Mouse (Mus musculus) forebrain, postnatal 0 days (tissue): ENCODE results near the gene Slc25a11. TPM values are rescaled to one million over a fixed set of nuclear protein-coding genes. Genes with fewer than 3 reads are reported as not detected.

ENCODE experiments used
- ATAC-seq: fragments of 200-750 bp; cut with Nextera tagmentation; 2 replicates; pipeline ENCODE4 v1.8.0; 2017; ENCODE audit warnings: mild to moderate bottlenecking, moderate library complexity
- DNase-seq: peaks from one replicate; pipeline ENCODE4 v3.0.0-alpha.2; 2015
- H3K27ac ChIP-seq: fragments of 300-500 bp; sonication (generic); 2 replicates; pipeline ENCODE4 v1.5.1; 2014; ENCODE audit warnings: low read depth, mild to moderate bottlenecking, antibody characterized with exemption, low read length, moderate library complexity, mixed read lengths
- H3K27me3 ChIP-seq: fragments of 300-500 bp; sonication (generic); 2 replicates; pipeline ENCODE4 v1.6.1; 2014; ENCODE audit warnings: mild to moderate bottlenecking, low read length, mixed read lengths; ENCODE audit not compliant: insufficient read depth
- H3K36me3 ChIP-seq: fragments of 300-500 bp; sonication (generic); 2 replicates; pipeline ENCODE4 v1.6.1; 2014; ENCODE audit warnings: mild to moderate bottlenecking, moderate library complexity; ENCODE audit not compliant: insufficient read depth
- H3K4me1 ChIP-seq: fragments of 300-500 bp; sonication (generic); 2 replicates; pipeline ENCODE4 v1.6.1; 2014; ENCODE audit warnings: antibody characterized with exemption; ENCODE audit not compliant: insufficient read depth
- H3K4me2 ChIP-seq: fragments of 300-500 bp; sonication (generic); 2 replicates; pipeline ENCODE4 v1.6.1; 2014; ENCODE audit warnings: low read depth, mild to moderate bottlenecking, moderate library complexity
- H3K4me3 ChIP-seq: fragments of 300-500 bp; sonication (generic); 2 replicates; pipeline ENCODE4 v1.5.1; 2014; ENCODE audit warnings: low read depth, low read length, mixed read lengths
- H3K9ac ChIP-seq: fragments of 300-500 bp; sonication (generic); 2 replicates; pipeline ENCODE4 v1.6.1; 2014; ENCODE audit warnings: mild to moderate bottlenecking
- H3K9me3 ChIP-seq: fragments of 300-500 bp; sonication (generic); 2 replicates; pipeline ENCODE4 v1.6.1; 2016; ENCODE audit warnings: low read length
- CTCF ChIP-seq: sonication (generic); IDR thresholded peaks from 2 replicates; pipeline ENCODE4 v1.5.1; 2016; ENCODE audit warnings: antibody characterized with exemption, control low read depth, low read depth
- WGBS: fragments of 180-500 bp; shearing (Covaris S2); extraction: QIAGEN DNeasy Blood & Tissue Kit; methylation state at CpG from one replicate; pipeline ENCODE4 v1.1.7; 2014; 5-methylcytosine and 5-hydroxymethylcytosine counted together
- polyA plus RNA-seq: library from polyadenylated mRNA; unstranded; fragments of >200 nt; fragmentation: Nextera tagmentation; extraction: Ambion mirVana; gene quantifications from 2 replicates; pipeline ENCODE4 v1.2.1, GENCODE M21; 2015
- total RNA-seq: library from RNA; depleted of rRNA; stranded (reverse); fragments of >200 nt; gene quantifications from 2 replicates; pipeline ENCODE4 v1.2.3, GENCODE M21; 2014

The Slc25a11 gene
- total and polyA plus RNA-seq, 2 experiments from 2014 or later: 134 to 160 TPM

DNA sequence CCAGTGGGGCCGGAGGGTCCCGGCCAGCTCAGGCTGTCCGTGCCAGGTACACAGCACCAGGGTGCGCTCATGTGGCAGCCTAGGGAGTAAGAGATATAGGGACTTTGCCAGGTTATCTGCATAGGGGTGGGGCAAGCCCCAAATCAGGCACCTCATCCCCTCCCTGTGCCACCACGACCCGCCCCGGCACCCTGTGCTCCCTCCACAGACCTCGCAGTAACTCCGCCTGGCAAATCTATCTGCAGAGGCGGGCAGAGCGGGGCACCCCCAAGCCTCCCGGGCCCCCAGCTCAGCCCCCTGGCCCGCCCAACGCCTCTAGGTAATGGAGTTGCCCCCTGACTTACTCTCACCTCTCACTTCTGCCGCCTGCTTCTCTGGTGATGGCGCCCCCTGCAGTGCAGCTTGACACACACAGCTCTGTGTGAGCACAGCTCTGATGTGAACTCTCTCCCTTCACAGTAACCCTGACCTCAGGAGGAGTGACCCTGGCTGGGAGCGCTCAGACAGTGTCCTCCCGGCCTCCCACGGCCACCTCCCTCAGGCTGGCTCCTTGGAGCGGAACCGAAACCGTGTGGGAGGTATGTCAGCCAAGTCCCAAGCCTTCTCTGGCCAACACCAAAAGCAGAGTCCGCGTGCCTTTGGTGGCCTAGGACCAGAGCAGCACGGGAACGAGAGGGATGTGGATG, 38.8 kb downstream of the Slc25a11 start:
- H3K27me3 ChIP-seq: no peaks in the 10 kb centered on the region
- H3K9me3 ChIP-seq: no peaks in the 10 kb centered on the region
- no peak for ATAC-seq
- no peak for DNase-seq
- H3K9ac ChIP-seq: no peak overlapping the region
- no peaks in the 10 kb centered on the region for H3K4me1 ChIP-seq
- H3K27ac ChIP-seq: no peak overlapping the region
- H3K36me3 ChIP-seq: peaks cover 81% of the 10 kb centered on the region
- peak; percentile 51 for TF ChIP-seq CTCF
- no peak overlapping the region for H3K4me3 ChIP-seq
- 87% methylated on average over 25 of the region's 26 CpGs for WGBS
- no peak overlapping the region for H3K4me2 ChIP-seq

DNA sequence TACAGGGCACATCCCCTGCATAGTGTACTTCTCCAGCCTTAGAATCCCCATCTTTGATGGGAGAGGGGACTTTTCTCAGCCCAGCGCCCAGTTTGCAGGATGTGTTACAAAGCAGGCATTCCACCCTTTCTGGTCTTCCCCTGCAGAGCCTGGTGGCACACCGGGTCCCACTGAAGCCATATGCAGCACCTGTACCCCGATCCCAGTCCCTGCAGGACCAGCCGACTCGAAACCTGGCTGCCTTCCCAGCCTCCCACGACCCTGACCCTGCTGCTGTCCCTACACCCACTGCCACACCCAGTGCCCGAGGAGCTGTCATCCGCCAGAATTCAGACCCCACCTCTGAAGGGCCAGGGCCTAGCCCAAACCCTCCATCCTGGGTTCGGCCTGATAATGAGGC, 39.7 kb downstream of the Slc25a11 start:
- H3K9me3 ChIP-seq: no peaks in the 10 kb centered on the region

DNA sequence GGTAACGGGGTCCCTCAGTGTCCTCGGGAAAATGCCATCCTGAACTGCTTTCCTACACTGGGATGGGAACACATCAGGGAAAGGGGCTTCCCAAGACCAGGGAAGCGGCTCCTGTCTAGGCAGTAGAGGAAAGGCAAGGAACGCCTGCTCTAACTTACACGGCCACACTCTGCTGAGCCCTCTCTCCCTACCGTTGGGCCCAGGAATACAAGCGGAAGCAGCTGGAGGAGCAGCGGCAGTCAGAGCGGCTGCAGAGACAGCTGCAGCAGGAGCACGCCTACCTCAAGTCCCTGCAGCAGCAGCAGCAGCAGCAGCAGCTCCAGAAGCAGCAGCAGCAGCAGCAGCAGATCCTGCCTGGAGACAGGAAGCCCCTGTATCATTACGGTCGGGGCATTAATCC, 40.6 kb downstream of the Slc25a11 start:
- H3K27me3 ChIP-seq: no peaks in the 10 kb centered on the region
- no peak overlapping the region for H3K4me2 ChIP-seq
- no peaks in the 10 kb centered on the region for H3K9me3 ChIP-seq
- H3K4me3 ChIP-seq: no peak overlapping the region
- peaks cover 79% of the 10 kb centered on the region for H3K36me3 ChIP-seq
- H3K9ac ChIP-seq: no peak overlapping the region
- 85% methylated on average over 12 of the region's 12 CpGs for WGBS
- no peak overlapping the region for H3K27ac ChIP-seq
- no peaks in the 10 kb centered on the region for H3K4me1 ChIP-seq
- DNase-seq (no peak), ATAC-seq (no peak)
- TF ChIP-seq CTCF: no peak

More for the DNA sequence above, 39.7 kb downstream of the Slc25a11 start:
- H3K4me1 ChIP-seq: no peaks in the 10 kb centered on the region
- no peak for ATAC-seq
- H3K27ac ChIP-seq: no peak overlapping the region
- WGBS: 91% methylated on average over 9 of the region's 9 CpGs
- no peak for DNase-seq
- no peak for TF ChIP-seq CTCF
- H3K4me2 ChIP-seq: no peak overlapping the region
- H3K9ac ChIP-seq: no peak overlapping the region
- H3K4me3 ChIP-seq: no peak overlapping the region
- H3K27me3 ChIP-seq: no peaks in the 10 kb centered on the region
- peaks cover 78% of the 10 kb centered on the region for H3K36me3 ChIP-seq

DNA sequence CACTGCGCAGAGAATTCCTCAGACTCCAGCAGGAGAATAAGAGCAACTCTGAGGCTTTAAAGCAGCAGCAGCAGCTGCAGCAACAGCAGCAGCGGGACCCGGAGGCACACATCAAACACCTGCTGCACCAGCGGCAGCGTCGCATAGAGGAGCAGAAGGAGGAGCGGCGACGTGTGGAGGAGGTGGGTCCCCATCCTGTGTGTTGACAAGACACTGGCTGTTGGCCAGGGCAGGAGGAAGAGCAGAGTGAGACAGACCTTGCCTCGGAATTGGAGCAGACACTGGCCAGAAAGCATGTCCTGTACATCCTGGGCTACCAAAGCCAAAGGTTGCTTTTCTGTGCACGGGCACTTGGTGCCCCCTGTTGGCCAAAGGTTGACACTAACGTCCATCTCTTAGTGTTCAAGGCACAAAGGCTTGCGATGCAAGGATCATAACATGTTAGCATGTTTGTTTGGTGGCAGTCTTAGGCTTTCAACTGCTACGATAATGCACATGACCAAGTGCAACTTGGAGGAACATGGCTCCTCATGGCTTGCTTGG, 42.2 kb downstream of the Slc25a11 start:
- no peak overlapping the region for H3K9ac ChIP-seq
- ATAC-seq (peak; percentile 58; the same call in 1 of the 2 replicates), DNase-seq (peak; percentile 76)
- peak; percentile 91 for TF ChIP-seq CTCF
- H3K4me3 ChIP-seq: no peak overlapping the region
- H3K4me2 ChIP-seq: no peak overlapping the region
- H3K27ac ChIP-seq: no peak overlapping the region
- 53% methylated on average over 14 of the region's 14 CpGs for WGBS
- H3K9me3 ChIP-seq: no peaks in the 10 kb centered on the region
- H3K36me3 ChIP-seq: peaks cover 74% of the 10 kb centered on the region
- no peaks in the 10 kb centered on the region for H3K4me1 ChIP-seq
- no peaks in the 10 kb centered on the region for H3K27me3 ChIP-seq

DNA sequence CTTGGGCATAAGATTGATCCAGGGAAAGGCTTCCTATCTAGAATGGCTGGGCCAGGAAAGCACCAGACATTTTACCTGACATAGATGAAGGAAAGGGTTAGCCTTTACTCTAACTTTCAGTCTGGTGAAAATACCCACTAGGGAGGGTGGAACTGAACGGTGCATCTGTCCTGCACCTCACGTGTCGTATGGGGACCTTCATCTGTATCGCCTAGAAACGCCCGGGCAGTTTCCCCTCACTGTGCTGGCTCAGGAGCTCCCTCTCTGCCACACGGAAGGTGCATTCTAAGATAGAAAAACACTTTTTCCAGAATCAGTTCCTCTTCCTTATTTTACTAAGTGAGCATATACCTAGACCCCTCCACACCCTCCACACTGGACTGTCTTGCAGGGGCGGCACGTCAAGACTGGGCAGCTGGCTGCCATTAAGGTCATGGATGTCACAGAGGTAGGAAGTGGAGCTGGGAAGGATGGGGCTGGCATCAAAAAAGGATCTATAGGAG, 48.8 kb downstream of the Slc25a11 start:
- H3K4me1 ChIP-seq: no peaks in the 10 kb centered on the region
- DNase-seq (no peak), ATAC-seq (no peak)
- TF ChIP-seq CTCF: no peak
- H3K27ac ChIP-seq: no peak overlapping the region
- H3K9ac ChIP-seq: no peak overlapping the region
- peaks cover 40% of the 10 kb centered on the region for H3K36me3 ChIP-seq
- no peak overlapping the region for H3K4me2 ChIP-seq
- no peak overlapping the region for H3K4me3 ChIP-seq
- H3K27me3 ChIP-seq: no peaks in the 10 kb centered on the region
- H3K9me3 ChIP-seq: no peaks in the 10 kb centered on the region
- 91% methylated on average over 9 of the region's 9 CpGs for WGBS

DNA sequence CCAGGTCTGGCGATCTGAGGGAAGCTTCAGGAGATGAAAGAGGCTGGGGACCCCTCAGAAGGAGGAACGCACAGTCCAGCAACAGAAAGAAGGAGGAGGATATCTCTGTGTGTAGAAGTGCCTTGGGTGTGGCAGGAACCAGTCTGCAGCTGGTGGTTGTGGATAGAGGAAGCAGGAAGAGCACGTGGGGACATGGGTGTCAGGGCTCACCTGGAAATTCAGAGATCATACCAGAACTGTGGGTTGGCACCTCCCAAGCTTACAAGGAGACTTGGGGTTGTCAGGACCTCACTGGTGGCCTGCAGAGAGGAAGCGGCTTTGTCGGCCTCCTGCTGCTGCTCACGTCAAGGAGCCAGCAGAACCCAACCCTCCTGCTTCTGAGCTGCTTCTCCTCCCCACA, 50.0 kb downstream of the Slc25a11 start:
- Histone ChIP-seq H3K27ac (no peak overlapping the region), H3K4me1 (no peaks in the 10 kb centered on the region), H3K9ac (no peak overlapping the region), H3K36me3 (peaks cover 36% of the 10 kb centered on the region), H3K4me3 (no peak overlapping the region), H3K4me2 (no peak overlapping the region), H3K9me3 (no peaks in the 10 kb centered on the region), H3K27me3 (no peaks in the 10 kb centered on the region)
- ATAC-seq (no peak), DNase-seq (no peak)
- TF ChIP-seq CTCF: no peak
- WGBS: 83% methylated on average over 6 of the region's 6 CpGs

DNA sequence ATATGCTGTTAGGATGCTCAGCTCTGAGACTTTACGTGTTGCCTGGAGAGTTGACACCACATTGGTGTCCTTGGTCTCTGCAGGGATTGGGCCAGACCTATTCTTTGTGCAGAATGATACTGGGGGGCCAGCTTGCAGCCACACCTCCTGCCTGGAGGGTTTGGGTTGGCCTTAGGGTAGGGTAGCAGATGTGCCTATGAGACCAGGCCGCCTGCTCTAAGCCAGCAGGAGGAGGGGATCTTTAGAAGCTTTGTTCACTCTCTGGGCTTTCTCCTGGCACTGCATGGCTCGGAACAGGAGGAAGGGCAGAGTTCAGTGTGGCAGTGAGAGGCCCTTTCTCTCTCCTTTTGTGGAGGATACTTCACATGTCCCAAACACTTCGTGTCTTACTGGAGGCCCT, 51.2 kb downstream of the Slc25a11 start:
- Histone ChIP-seq H3K4me3 (no peak overlapping the region), H3K4me1 (no peaks in the 10 kb centered on the region), H3K9me3 (no peaks in the 10 kb centered on the region), H3K27ac (no peak overlapping the region), H3K36me3 (peaks cover 27% of the 10 kb centered on the region), H3K9ac (no peak overlapping the region), H3K27me3 (no peaks in the 10 kb centered on the region), H3K4me2 (no peak overlapping the region)
- 30% methylated on average over 4 of the region's 4 CpGs for whole genome bisulfite sequencing
- TF ChIP-seq CTCF: no peak
- peak; percentile 40 for ATAC-seq
- no peak for DNase-seq
